Mouse (Mus musculus) limb, embryonic 10.5 days (tissue): ENCODE data around the gene Mrpl52. TPM values are rescaled to one million over a fixed set of nuclear protein-coding genes. Genes with fewer than 3 reads are reported as not detected.

Experiments
- DNase-seq: peaks from one replicate; pipeline ENCODE4 v3.0.0-alpha.2; 2017; ENCODE audit warnings: low spot score
- H3K27ac ChIP-seq: fragments of 300-500 bp; sonication (generic); 2 replicates; pipeline ENCODE4 v1.5.1; 2016; ENCODE audit warnings: mild to moderate bottlenecking
- H3K27me3 ChIP-seq: fragments of 300-500 bp; sonication (generic); 2 replicates; pipeline ENCODE4 v1.6.1; 2016; ENCODE audit warnings: low read depth, mild to moderate bottlenecking; ENCODE audit not compliant: poor library complexity, severe bottlenecking
- H3K36me3 ChIP-seq: fragments of 300-500 bp; sonication (generic); 2 replicates; pipeline ENCODE4 v1.6.1; 2016; ENCODE audit warnings: mild to moderate bottlenecking, moderate library complexity
- H3K4me1 ChIP-seq: fragments of 300-500 bp; sonication (generic); 2 replicates; pipeline ENCODE4 v1.6.1; 2016
- H3K4me3 ChIP-seq: fragments of 300-500 bp; sonication (generic); 2 replicates; pipeline ENCODE4 v1.5.1; 2016; ENCODE audit warnings: mild to moderate bottlenecking, moderate library complexity
- H3K9me3 ChIP-seq: fragments of 300-500 bp; sonication (generic); replicated peaks from 2 replicates; pipeline ENCODE4 v1.6.1; 2016; ENCODE audit warnings: mild to moderate bottlenecking
- WGBS: fragments of 180-500 bp; shearing (Covaris S2); methylation state at CpG from one replicate; pipeline ENCODE4 v1.1.7; 2016; 5-methylcytosine and 5-hydroxymethylcytosine counted together
- polyA plus RNA-seq: library from polyadenylated mRNA; unstranded; fragments of >200 nt; fragmentation: Nextera tagmentation; extraction: Ambion mirVana; gene quantifications from 2 replicates; pipeline ENCODE4 v1.2.1, GENCODE M21; 2016

Mrpl52 gene
- polyA plus RNA-seq, 1 experiment from 2014 or later, result 198 TPM

- WGBS, result 82% methylated on average over 5 of the region's 5 CpGs
- Histone ChIP-seq H3K27ac (no peak overlapping the region), H3K4me3 (no peak overlapping the region), H3K27me3 (peaks cover 21% of the 10 kb centered on the region), H3K4me1 (peaks cover 21% of the 10 kb centered on the region), H3K36me3 (peaks cover 28% of the 10 kb centered on the region), H3K9me3 (no peaks in the 10 kb centered on the region)
- no peak for DNase-seq
These were observed 46.0 kb downstream of the Mrpl52 start for GRCm38 (mm10) chr14:54472671-54473070.

GRCm38 (mm10) chr14:54474744-54475143, 48.0 kb downstream of the Mrpl52 start:
- DNase-seq, result no peak
- Histone ChIP-seq H3K27me3 (peaks cover 41% of the 10 kb centered on the region), H3K4me1 (peaks cover 30% of the 10 kb centered on the region), H3K4me3 (no peak overlapping the region), H3K36me3 (peaks cover 7% of the 10 kb centered on the region), H3K27ac (no peak overlapping the region), H3K9me3 (no peaks in the 10 kb centered on the region)
- 84% methylated on average over 5 of the region's 5 CpGs for WGBS

- H3K9me3 ChIP-seq, result no peaks in the 10 kb centered on the region
- 2% methylated on average over 23 of the region's 23 CpGs for WGBS
- H3K36me3 ChIP-seq, result no peaks in the 10 kb centered on the region
- H3K27ac ChIP-seq, result peak within 1 kb of the TSS; percentile 75
- peak; percentile 63 for DNase-seq
- H3K27me3 ChIP-seq, result peaks cover 56% of the 10 kb centered on the region
- peak within 1 kb of the TSS; percentile 57 for H3K4me3 ChIP-seq
- peaks cover 40% of the 10 kb centered on the region for H3K4me1 ChIP-seq
These were observed 49.5 kb downstream of the Mrpl52 start, which contains the start of gene Rem2 for GRCm38 (mm10) chr14:54475941-54476844. Gene Rem2, plus strand, starts transcription at chr14:54476100.

- WGBS, result 71% methylated on average over 15 of the region's 15 CpGs
- Histone ChIP-seq H3K4me3 (peak overlapping the region; percentile 57), H3K4me1 (peaks cover 40% of the 10 kb centered on the region), H3K9me3 (no peaks in the 10 kb centered on the region), H3K27me3 (peaks cover 57% of the 10 kb centered on the region), H3K27ac (no peak overlapping the region), H3K36me3 (no peaks in the 10 kb centered on the region)
- DNase-seq, result no peak
These were observed 50.6 kb downstream of the Mrpl52 start for GRCm38 (mm10) chr14:54477172-54477909.

Other genes starting within 250 kb of the Mrpl52 start
- 234 and 239 TPM in 2 replicates for gene Dad1, start 172.8 kb upstream of the Mrpl52 start, polyA plus RNA-seq
- 32.2 and 37.7 TPM in 2 replicates for gene Abhd4, start 172.7 kb upstream of the Mrpl52 start, polyA plus RNA-seq
- not detected in 2 replicates for gene Olfr49, start 142.0 kb upstream of the Mrpl52 start, polyA plus RNA-seq
- 60.5 and 63.1 TPM in 2 replicates for gene Oxa1l, start 66.1 kb upstream of the Mrpl52 start, polyA plus RNA-seq
- gene Slc7a7, start 9.1 kb upstream of the Mrpl52 start, polyA plus RNA-seq, result 2.3 and 3.1 TPM in 2 replicates
- 68.3 and 84.7 TPM in 2 replicates for gene Mmp14, start 4.7 kb downstream of the Mrpl52 start, polyA plus RNA-seq
- 23.9 and 24.4 TPM in 2 replicates for gene Lrp10, start 37.2 kb downstream of the Mrpl52 start, polyA plus RNA-seq
- 3.6 and 5.3 TPM in 2 replicates for gene Rem2, start 49.2 kb downstream of the Mrpl52 start, polyA plus RNA-seq
- 131 and 156 TPM in 2 replicates for gene Prmt5, start 90.6 kb downstream of the Mrpl52 start, polyA plus RNA-seq
- 57.5 and 63.0 TPM in 2 replicates for gene Haus4, start 127.7 kb downstream of the Mrpl52 start, polyA plus RNA-seq
- 70.1 and 75.3 TPM in 2 replicates for gene Ajuba, start 150.6 kb downstream of the Mrpl52 start, polyA plus RNA-seq
- 11.1 and 13.5 TPM in 2 replicates for gene 4931414P19Rik, start 179.1 kb downstream of the Mrpl52 start, polyA plus RNA-seq
- gene Psmb5, start 191.1 kb downstream of the Mrpl52 start, polyA plus RNA-seq, result 508 and 553 TPM in 2 replicates
- 0.13 and 0.14 TPM in 2 replicates for gene Psmb11, start 194.5 kb downstream of the Mrpl52 start, polyA plus RNA-seq
- not detected in 2 replicates for gene Gm17606, start 214.0 kb downstream of the Mrpl52 start, polyA plus RNA-seq
- gene Cdh24, start 214.5 kb downstream of the Mrpl52 start, polyA plus RNA-seq, result 7.1 and 8.1 TPM in 2 replicates